Mouse (Mus musculus): Measurements from ENCODE around the gene Klrk1. TPM values are rescaled to one million over a fixed set of nuclear protein-coding genes. Genes with fewer than 3 reads are reported as not detected.
"Not testable (repeated sequence)": the region's sequence is repeated elsewhere in the genome, so short reads cannot be mapped to it uniquely, and the experiment has no call there.

Klrk1 gene
- 0.07 and 0.17 TPM in 2 replicates for polyA plus RNA-seq (2016; fragmentation: Nextera tagmentation; extraction: Ambion mirVana)

GRCm38 (mm10) chr6:129623735-129624134 is at the start of gene Klrk1:
Klrk1 (minus strand) TSS chr6:129623864.
- DNase-seq (ENCODE audit: extremely low spot score, low spot score), result no peak
- Histone ChIP-seq H3K36me3 (replicated peaks) (no peaks in the 10 kb centered on the region), H3K27me3 (ENCODE audit: poor library complexity, severe bottlenecking) (no peaks in the 10 kb centered on the region), H3K27ac (no peak within 1 kb of the TSS), H3K9me3 (no peaks in the 10 kb centered on the region), H3K4me3 (no peak within 1 kb of the TSS), H3K4me1 (no peaks in the 10 kb centered on the region)
- WGBS, result 82% methylated on average over 4 of the region's 4 CpGs

DNA sequence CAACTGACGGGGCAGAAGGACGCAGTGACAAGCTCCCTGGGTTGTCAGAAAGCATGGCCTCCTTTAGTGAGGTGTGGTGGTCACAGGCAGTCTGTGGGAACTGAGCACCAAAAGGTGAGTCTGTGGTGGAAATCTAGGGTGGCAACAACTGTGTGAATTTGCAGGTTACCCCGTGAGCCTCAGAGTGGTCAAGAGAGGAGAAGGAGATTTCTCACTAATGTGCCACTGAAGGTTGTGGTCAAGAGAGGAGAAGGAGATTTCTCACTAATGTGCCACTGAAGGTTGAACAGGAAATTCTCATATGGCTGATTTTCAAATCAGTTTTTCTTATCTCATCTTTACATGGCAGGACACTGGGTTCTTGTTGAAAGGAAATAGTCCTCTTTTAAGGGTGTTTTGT is 37.6 kb upstream of the Klrk1 start:
- not testable (repeated sequence) for H3K9me3 ChIP-seq; DNase-seq (ENCODE audit: extremely low spot score, low spot score); H3K36me3 ChIP-seq (replicated peaks); H3K27ac ChIP-seq; H3K4me3 ChIP-seq; H3K27me3 ChIP-seq (ENCODE audit: poor library complexity, severe bottlenecking); H3K4me1 ChIP-seq
- no CpG with 5 or more reads among the region's 3 CpGs for WGBS

GRCm38 (mm10) chr6:129660589-129660988 is 36.9 kb upstream of the Klrk1 start, which contains the start of gene Klrc2:
Klrc2 (minus strand) TSS chr6:129660689.
- H3K36me3 ChIP-seq (replicated peaks); DNase-seq (ENCODE audit: extremely low spot score, low spot score); H3K9me3 ChIP-seq; H3K27ac ChIP-seq; H3K27me3 ChIP-seq (ENCODE audit: poor library complexity, severe bottlenecking); H3K4me3 ChIP-seq; H3K4me1 ChIP-seq: not testable (repeated sequence)
- WGBS, result 80% methylated on average over 4 of the region's 4 CpGs

DNA sequence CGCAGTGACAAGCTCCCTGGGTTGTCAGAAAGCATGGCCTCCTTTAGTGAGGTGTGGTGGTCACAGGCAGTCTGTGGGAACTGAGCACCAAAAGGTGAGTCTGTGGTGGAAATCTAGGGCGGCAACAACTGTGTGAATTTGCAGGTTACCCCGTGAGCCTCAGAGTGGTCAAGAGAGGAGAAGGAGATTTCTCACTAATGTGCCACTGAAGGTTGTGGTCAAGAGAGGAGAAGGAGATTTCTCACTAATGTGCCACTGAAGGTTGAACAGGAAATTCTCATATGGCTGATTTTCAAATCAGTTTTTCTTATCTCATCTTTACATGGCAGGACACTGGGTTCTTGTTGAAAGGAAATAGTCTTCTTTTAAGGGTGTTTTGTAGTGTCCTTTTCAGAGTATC is 20.4 kb upstream of the Klrk1 start:
- H3K4me3 ChIP-seq; H3K36me3 ChIP-seq (replicated peaks); H3K4me1 ChIP-seq; H3K27ac ChIP-seq; H3K9me3 ChIP-seq; H3K27me3 ChIP-seq (ENCODE audit: poor library complexity, severe bottlenecking); DNase-seq (ENCODE audit: extremely low spot score, low spot score): not testable (repeated sequence)
- 100% methylated on average over 1 of the region's 3 CpGs for WGBS

GRCm38 (mm10) chr6:129643237-129643636 is 19.6 kb upstream of the Klrk1 start, which contains the start of gene Klrc3:
Klrc3 (minus strand) TSS chr6:129643337.
- WGBS, result 87% methylated on average over 3 of the region's 3 CpGs
- H3K36me3 ChIP-seq (replicated peaks); DNase-seq (ENCODE audit: extremely low spot score, low spot score); H3K4me3 ChIP-seq; H3K27me3 ChIP-seq (ENCODE audit: poor library complexity, severe bottlenecking); H3K4me1 ChIP-seq; H3K27ac ChIP-seq; H3K9me3 ChIP-seq: not testable (repeated sequence)

GRCm38 (mm10) chr6:129631046-129631445 is 7.4 kb upstream of the Klrk1 start:
- not testable (repeated sequence) for H3K4me1 ChIP-seq; H3K4me3 ChIP-seq; H3K36me3 ChIP-seq (replicated peaks); DNase-seq (ENCODE audit: extremely low spot score, low spot score); H3K27me3 ChIP-seq (ENCODE audit: poor library complexity, severe bottlenecking); H3K9me3 ChIP-seq; H3K27ac ChIP-seq
- 82% methylated on average over 2 of the region's 2 CpGs for WGBS

GRCm38 (mm10) chr6:129608372-129608771 is 15.3 kb downstream of the Klrk1 start:
- Histone ChIP-seq H3K36me3 (replicated peaks) (no peaks in the 10 kb centered on the region), H3K9me3 (no peaks in the 10 kb centered on the region), H3K4me1 (no peaks in the 10 kb centered on the region), H3K27ac (no peak overlapping the region), H3K27me3 (ENCODE audit: poor library complexity, severe bottlenecking) (no peaks in the 10 kb centered on the region), H3K4me3 (no peak overlapping the region)
- DNase-seq (ENCODE audit: extremely low spot score, low spot score), result no peak

- Histone ChIP-seq H3K9me3 (no peaks in the 10 kb centered on the region), H3K4me3 (no peak within 1 kb of the TSS), H3K36me3 (replicated peaks) (no peaks in the 10 kb centered on the region), H3K27ac (no peak within 1 kb of the TSS), H3K4me1 (no peaks in the 10 kb centered on the region), H3K27me3 (ENCODE audit: poor library complexity, severe bottlenecking) (no peaks in the 10 kb centered on the region)
- no peak for DNase-seq (ENCODE audit: extremely low spot score, low spot score)
- 82% methylated on average over 3 of the region's 3 CpGs for WGBS
These were observed 32.2 kb downstream of the Klrk1 start, which contains the start of gene Klrd1 for GRCm38 (mm10) chr6:129591508-129591907. Klrd1 (plus strand) TSS chr6:129591782.

- no peaks in the 10 kb centered on the region for H3K36me3 ChIP-seq (replicated peaks)
- DNase-seq (ENCODE audit: extremely low spot score, low spot score), result no peak
- H3K4me3 ChIP-seq, result no peak overlapping the region
- no peaks in the 10 kb centered on the region for H3K9me3 ChIP-seq
- no peaks in the 10 kb centered on the region for H3K27me3 ChIP-seq (ENCODE audit: poor library complexity, severe bottlenecking)
- H3K27ac ChIP-seq, result no peak overlapping the region
- 77% methylated on average over 3 of the region's 3 CpGs for WGBS
- H3K4me1 ChIP-seq, result no peaks in the 10 kb centered on the region
These were observed 40.6 kb downstream of the Klrk1 start for GRCm38 (mm10) chr6:129583014-129583413.

DNA sequence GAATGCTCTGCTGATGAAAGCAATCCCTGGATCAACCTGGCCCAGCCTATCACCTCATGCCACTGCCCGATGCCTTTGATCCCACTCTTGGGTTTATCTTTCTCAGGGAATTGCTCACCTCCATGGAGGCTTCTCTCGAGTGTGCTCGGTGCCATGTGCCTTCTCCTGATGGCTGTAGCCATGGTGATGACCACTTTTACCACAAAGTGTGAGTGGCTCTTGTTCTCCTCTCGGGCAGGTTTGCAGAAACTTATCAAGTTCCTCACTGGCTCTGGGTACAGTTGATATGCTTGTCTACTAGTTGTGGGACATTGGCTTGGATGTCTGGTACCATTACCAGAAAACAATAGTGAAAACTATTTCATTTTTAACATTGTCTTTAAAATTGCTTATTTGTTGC is 41.8 kb downstream of the Klrk1 start:
- Histone ChIP-seq H3K4me3 (no peak overlapping the region), H3K4me1 (no peaks in the 10 kb centered on the region), H3K36me3 (replicated peaks) (no peaks in the 10 kb centered on the region), H3K27ac (no peak overlapping the region), H3K9me3 (no peaks in the 10 kb centered on the region), H3K27me3 (ENCODE audit: poor library complexity, severe bottlenecking) (no peaks in the 10 kb centered on the region)
- DNase-seq (ENCODE audit: extremely low spot score, low spot score), result no peak
- 84% methylated on average over 4 of the region's 4 CpGs for WGBS

DNA sequence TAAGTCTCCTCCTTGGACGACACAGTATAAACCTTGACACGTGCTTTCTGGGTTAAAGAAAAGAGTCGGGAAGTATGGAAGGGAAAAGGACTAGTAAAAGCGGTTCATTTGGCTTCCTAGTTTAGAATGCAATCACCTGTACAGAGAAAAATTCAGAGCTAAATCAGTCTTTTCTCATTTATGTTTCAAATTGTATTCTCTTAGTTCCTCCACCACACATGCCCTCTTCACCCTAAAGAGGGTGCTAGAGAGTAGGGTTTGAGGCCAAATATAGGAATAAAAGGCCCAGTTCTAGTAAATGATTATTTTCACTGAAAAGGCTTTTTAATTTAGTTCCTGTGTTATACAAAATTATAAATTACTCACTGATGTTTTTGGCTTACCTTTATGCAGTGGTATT is 42.4 kb downstream of the Klrk1 start:
- no peak for DNase-seq (ENCODE audit: extremely low spot score, low spot score)
- no peaks in the 10 kb centered on the region for H3K9me3 ChIP-seq
- H3K27me3 ChIP-seq (ENCODE audit: poor library complexity, severe bottlenecking), result no peaks in the 10 kb centered on the region
- H3K36me3 ChIP-seq (replicated peaks), result no peaks in the 10 kb centered on the region
- 55% methylated on average over 4 of the region's 4 CpGs for WGBS
- H3K4me3 ChIP-seq, result no peak overlapping the region
- H3K27ac ChIP-seq, result no peak overlapping the region
- no peaks in the 10 kb centered on the region for H3K4me1 ChIP-seq

DNA sequence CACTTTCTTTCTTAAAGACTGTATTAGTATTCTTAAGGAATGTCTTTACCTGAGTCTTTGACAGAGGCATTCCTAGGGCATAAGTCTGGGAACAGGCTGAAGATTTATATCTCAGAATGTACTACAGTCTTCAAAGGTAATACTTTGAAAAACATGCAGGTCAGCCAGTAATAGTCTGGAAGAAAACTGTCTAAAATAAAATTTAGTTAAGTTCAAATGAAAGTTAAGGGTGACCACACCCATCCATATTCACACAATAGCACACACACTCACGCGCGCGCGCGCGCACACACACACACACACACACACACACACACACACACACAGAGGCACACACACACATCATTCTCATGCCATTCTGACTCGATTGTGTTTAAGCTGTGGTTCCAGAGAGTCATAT is 46.1 kb downstream of the Klrk1 start, which contains the start of gene Klre1:
Klre1 (plus strand) TSS at position 301 of the 400 bp plus-strand sequence.
- no peak within 1 kb of the TSS for H3K27ac ChIP-seq
- no peak within 1 kb of the TSS for H3K4me3 ChIP-seq
- no peaks in the 10 kb centered on the region for H3K27me3 ChIP-seq (ENCODE audit: poor library complexity, severe bottlenecking)
- H3K4me1 ChIP-seq, result no peaks in the 10 kb centered on the region
- H3K36me3 ChIP-seq (replicated peaks), result no peaks in the 10 kb centered on the region
- WGBS, result 93% methylated on average over 8 of the region's 8 CpGs
- H3K9me3 ChIP-seq, result no peaks in the 10 kb centered on the region
- DNase-seq (ENCODE audit: extremely low spot score, low spot score), result no peak

DNA sequence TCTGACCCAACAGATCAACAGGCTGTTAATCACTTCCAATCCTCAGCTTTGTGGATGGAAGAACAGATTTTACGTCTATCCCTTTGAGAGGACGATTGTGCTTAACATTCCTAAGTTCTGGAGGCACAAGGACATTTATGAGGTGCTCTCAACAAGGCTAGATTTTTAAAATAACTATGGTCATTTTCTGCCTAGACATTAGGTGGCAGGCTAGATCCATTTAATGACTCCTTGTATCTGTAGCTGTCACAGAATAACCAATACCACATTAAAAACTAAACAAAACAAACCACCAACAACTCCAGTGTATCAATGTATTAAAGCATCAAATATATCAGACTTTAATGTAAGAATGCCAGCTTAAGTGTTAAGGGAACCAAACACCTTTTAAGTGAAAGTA is 48.3 kb downstream of the Klrk1 start:
- no peaks in the 10 kb centered on the region for H3K4me1 ChIP-seq
- H3K27ac ChIP-seq, result no peak overlapping the region
- no peak overlapping the region for H3K4me3 ChIP-seq
- 42% methylated on average over 2 of the region's 2 CpGs for WGBS
- H3K27me3 ChIP-seq (ENCODE audit: poor library complexity, severe bottlenecking), result no peaks in the 10 kb centered on the region
- no peaks in the 10 kb centered on the region for H3K9me3 ChIP-seq
- DNase-seq (ENCODE audit: extremely low spot score, low spot score), result no peak
- H3K36me3 ChIP-seq (replicated peaks), result no peaks in the 10 kb centered on the region

DNA sequence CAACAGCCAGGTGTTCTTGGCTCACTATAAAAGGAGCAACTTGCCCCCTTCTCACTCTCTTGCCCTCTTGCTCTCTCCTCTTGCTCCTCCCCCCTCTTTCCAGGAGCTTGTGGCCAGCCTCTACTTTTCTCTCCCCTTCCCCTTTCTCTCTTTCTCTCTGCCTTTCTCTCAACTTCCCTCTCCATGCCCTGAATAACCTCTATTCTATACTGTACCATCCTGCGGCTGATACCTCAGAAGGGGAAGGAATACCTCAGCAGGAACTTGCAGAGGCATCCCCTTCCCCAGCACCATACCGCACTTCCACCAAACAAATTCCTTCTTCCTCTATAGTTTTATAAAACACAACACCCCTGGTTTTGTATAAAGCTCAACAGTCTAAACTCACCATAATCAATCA is 58.4 kb downstream of the Klrk1 start:
- WGBS, result 70% methylated on average over 2 of the region's 2 CpGs
- no peak overlapping the region for H3K27ac ChIP-seq
- DNase-seq (ENCODE audit: extremely low spot score, low spot score), result no peak

More for the DNA sequence above, 58.4 kb downstream of the Klrk1 start:
- Histone ChIP-seq H3K4me3 (no peak overlapping the region), H3K36me3 (replicated peaks) (no peaks in the 10 kb centered on the region), H3K4me1 (no peaks in the 10 kb centered on the region), H3K9me3 (no peaks in the 10 kb centered on the region), H3K27me3 (ENCODE audit: poor library complexity, severe bottlenecking) (no peaks in the 10 kb centered on the region)

Measured in forebrain, embryonic 10.5 days (tissue).